In the genomic region with DNA sequence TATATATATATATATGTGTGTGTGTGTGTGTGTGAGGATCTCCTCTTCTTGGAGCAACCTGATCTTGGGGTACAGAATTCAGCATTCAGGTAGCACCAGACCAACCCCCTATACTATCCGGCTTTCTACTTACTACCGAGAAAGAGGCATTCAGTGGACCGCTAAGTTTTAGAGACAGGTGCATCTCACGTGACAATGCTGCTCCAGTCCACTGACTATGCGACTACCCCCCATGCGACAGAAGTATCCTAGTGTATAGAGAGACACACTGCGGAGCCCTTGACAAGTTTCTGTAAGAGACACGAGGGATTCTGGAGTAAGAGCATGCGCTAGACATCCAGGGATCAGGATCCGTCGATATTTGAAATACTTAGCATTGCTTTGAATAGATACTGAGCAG, we compare ENCODE assay signal across 17 mouse cellular contexts. TPM values are rescaled to one million over a fixed set of nuclear protein-coding genes. Genes with fewer than 3 reads are reported as not detected.
DNase-seq lines count a peak whose midpoint lies in the region; TF ChIP-seq lines count a peak whose summit lies in the region.
"Had no signal": no experiment of that assay in that cellular context is flagged by ENCODE, and none has a peak within 500 bp of the region (broad histone marks: within the 10 kb centered on the region; RNA-seq: fewer than 3 reads in every experiment).

No protein-coding gene starts in this region.

- no peak for TF ChIP-seq RAD21 in CH12.LX (IDR thresholded peaks at IDR 0.05; ENCODE audit: low read depth, low read length)

- no peak overlapping the region for H3K4me3 ChIP-seq in CH12.LX (replicated peaks in 1 of 3; ENCODE audit: low read depth in 2 of 3, low read length in 2 of 3, poor library complexity in 1 of 3)

- H3K9ac ChIP-seq in CH12.LX (ENCODE audit: insufficient read depth, low read depth) = no peak overlapping the region

- no peak for TF ChIP-seq POLR2A in CH12.LX (IDR thresholded peaks at IDR 0.05; ENCODE audit: low read depth, low read length)

- dilution Hi-C loops in CH12.LX (cut with MboI; ENCODE audit: extremely low pct_ligation_motif_present, extremely low pct_unique_long_range_greater_than_20kb, low sequenced_read_pairs) = no loop called here

- no peak for TF ChIP-seq EP300 in CH12.LX (IDR thresholded peaks at IDR 0.05; ENCODE audit: low read length)

- DNase-seq in A20 (ENCODE audit: low read depth, low spot score) = peak; percentile 82
- no peak for DNase-seq in CH12.LX (ENCODE audit: extremely low read depth)
- DNase-seq in adrenal gland, adult 2 months = no peak
- DNase-seq in urinary bladder, postnatal 10 days (ENCODE audit: low spot score) = no peak
- DNase-seq: adrenal gland, adult 8-10 months; adrenal gland, postnatal 10 days; adrenal gland, postnatal 14 days; adrenal gland, postnatal 25 days; adrenal gland, postnatal 36 days; B cell, adult 2 months; cerebellum, adult 11 months; cerebellum, adult 11-12 months; cerebellum, adult 18-20 months; cerebellum, adult 2 months; cerebellum, adult 8-10 months; cerebellum, adult 9-10 months had no signal

- no peak overlapping the region for H3K27ac ChIP-seq in CH12.LX (ENCODE audit: insufficient read depth, low read depth)

- peaks cover 12% of the 10 kb centered on the region in 2 experiments for H3K4me1 ChIP-seq in CH12.LX (ENCODE audit: control insufficient read depth in 1 of 2, insufficient read depth in 2 of 2)

- in situ Hi-C loops in CH12.LX (cut with MboI; ENCODE audit: low pct_ligation_motif_present, low pct_unique_long_range_greater_than_20kb, low sequenced_read_pairs) = no loop called here

- H3K4me2 ChIP-seq in CH12.LX (ENCODE audit: insufficient read depth, low read depth, poor library complexity, severe bottlenecking) = no peak overlapping the region

- H3K27me3 ChIP-seq in CH12.LX (replicated peaks) = peaks cover 2% of the 10 kb centered on the region

- H3K36me3 ChIP-seq in CH12.LX (replicated peaks in 1 of 2; ENCODE audit: control insufficient read depth in 1 of 2, insufficient read depth in 1 of 2, low read length in 1 of 2) = no peaks in the 10 kb centered on the region
- H3K36me3 ChIP-seq: G1E had no signal

- no peaks in the 10 kb centered on the region for H3K9me3 ChIP-seq in CH12.LX (replicated peaks; ENCODE audit: low read length)
- H3K9me3 ChIP-seq: G1E had no signal

- no peaks in the 10 kb centered on the region for H3K79me2 ChIP-seq in CH12.LX (replicated peaks; ENCODE audit: control insufficient read depth, extremely low read depth, insufficient read depth, poor library complexity, severe bottlenecking)

- TF ChIP-seq CTCF in CH12.LX (conservative IDR thresholded peaks at IDR 0.05 in 1 of 2, IDR thresholded peaks at IDR 0.05 in 1 of 2; ENCODE audit: low read depth in 2 of 2, low read length in 2 of 2) = no peak

TF ChIP-seq in CH12.LX, 34 proteins besides CTCF, POLR2A, EP300 and RAD21:
- TF ChIP-seq BHLHE40 (IDR thresholded peaks at IDR 0.05; ENCODE audit: low read depth, low read length) = peak; percentile 80
- TF ChIP-seq JUND (conservative IDR thresholded peaks at IDR 0.05; ENCODE audit: low read depth, low read length) = no peak

RNA-seq across cellular contexts. Expression of gene Trim62, which starts 7.9 kb away (rescaled TPM):
- 0.98 and 1.1 TPM in 2 replicates for total RNA-seq in CH12.LX (2012; rRNA removed)
- total RNA-seq in CH12.LX (2014; rRNA removed) = 0.40 and 0.46 TPM in 2 replicates
- polyA plus RNA-seq in CH12.LX (2012; ENCODE audit: insufficient read length, low read depth) = 1.8 and 2.7 TPM in 2 replicates
- total RNA-seq in adrenal gland, adult 2 months (2021) = 10 to 100 TPM in 1 of 2 experiments, 1 to 10 TPM in 1; 8.4 to 12.5 TPM
- polyA plus RNA-seq in adrenal gland, adult 2 months (2012; rRNA removed) = 26.5 and 32.3 TPM in 2 replicates
- polyA plus RNA-seq: G1E had no signal

Comparison
In these comparisons a context has a peak if more than half of its experiments do, and no peak if none do; other contexts are left out.
1. RNA of gene Trim62, which starts 7.9 kb away (total RNA-seq): 8.4 to 12.5 TPM in adrenal gland, adult 2 months; 0.40 to 1.1 TPM in CH12.LX; every median in the first group is over 4 times any median in the second.